Mouse (Mus musculus): Measurements from ENCODE around the gene Slc17a8.

DNA sequence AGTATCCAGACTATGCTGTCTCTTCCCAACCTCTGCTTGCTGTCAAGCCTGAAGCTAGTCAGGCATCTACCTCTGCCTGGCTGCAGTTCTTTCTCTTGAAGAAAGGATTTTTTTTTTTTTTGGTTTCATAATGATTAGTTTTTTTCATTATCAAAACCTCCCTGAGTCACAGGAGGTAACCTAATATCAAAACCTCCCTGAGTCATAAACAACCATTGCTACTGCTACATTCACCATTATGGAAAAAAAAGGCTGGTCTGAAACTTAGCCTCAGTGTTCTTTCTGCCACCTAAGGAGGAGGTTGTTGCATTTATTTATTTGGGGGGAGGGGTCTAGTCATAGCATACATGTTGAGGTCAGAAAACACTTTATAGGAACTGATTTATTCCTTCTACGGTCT, 31.2 kb downstream of the Slc17a8 start:
- TF ChIP-seq CTCF (IDR thresholded peaks at IDR 0.05; ENCODE audit: insufficient read depth, low read length) (no peak), POLR2A (IDR thresholded peaks at IDR 0.05; ENCODE audit: borderline replicate concordance, extremely low read depth, low read depth, low read length) (no peak)

Data from lung, adult 2 months (tissue).